Mouse (Mus musculus) activated CD4-positive, CD25-positive, alpha-beta regulatory T cell, adult 4 months (primary cell): ENCODE data around the gene Fam184a. TPM values are rescaled to one million over a fixed set of nuclear protein-coding genes. Genes with fewer than 3 reads are reported as not detected.

Experiments used
- ATAC-seq: one replicate; pipeline ENCODE4 v1.8.0; 2017
- polyA plus RNA-seq, 2 experiments: library from polyadenylated mRNA; unstranded; fragments of 100-300 nt; shearing (Covaris generic); gene quantifications; one replicate each; pipeline ENCODE4 v1.2.1; 2017

Gene Fam184a
- polyA plus RNA-seq, 2 experiments from 2014 or later, result not detected

GRCm38 (mm10) chr10:53597121-53597881 lies 153.6 kb downstream of the Fam184a start:
- ATAC-seq, result peak; percentile 3

- ATAC-seq, result peak; percentile 92
These were observed 154.2 kb downstream of the Fam184a start, which contains the start of gene Asf1a for GRCm38 (mm10) chr10:53596677-53597120. TSS of gene Asf1a (plus strand) at chr10:53596757.

DNA sequence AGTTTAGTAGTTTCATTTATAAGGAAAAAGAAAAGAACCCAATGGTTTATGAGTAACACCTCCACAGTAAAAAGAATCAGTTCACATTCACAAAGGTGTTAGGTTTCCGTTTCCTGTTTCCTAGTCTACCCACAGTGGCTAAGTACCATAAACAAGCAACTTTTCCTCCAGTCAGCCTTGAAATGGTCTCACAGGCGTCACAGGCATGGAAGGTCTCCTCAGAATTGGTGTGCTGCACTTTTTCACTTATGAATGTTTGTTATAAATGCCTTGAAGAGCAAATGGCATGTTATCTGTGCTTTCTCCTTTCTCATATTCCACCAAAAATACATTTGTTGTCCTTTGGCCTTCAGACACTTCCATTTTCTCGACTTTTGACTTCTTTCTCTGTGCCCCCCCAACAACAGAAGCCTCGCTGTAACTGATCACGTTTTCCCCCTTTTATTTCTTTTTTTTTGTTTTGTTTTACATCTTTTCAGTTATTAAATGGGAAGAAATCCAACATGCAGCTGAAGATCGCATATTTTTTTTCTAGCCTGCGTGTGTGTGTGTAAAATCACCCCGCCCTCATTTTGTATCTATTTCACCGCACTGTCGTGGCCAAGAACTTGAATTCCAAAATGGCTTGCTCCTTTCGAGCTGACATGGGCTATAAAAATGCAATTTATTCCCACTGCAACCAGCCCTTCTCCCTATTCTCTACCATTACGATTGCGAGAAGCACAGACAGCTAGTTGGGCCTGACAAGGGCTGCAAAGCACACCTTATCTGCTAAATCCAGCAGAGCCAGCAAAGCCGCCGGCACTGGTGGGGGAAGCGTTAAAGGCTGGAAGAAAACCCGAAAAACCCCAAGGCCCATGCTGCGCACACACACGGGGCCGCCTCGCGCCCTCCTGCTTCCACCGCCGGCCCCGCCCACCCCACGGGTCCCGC lies 154.9 kb downstream of the Fam184a start:
- peak; percentile 49 for ATAC-seq

DNA sequence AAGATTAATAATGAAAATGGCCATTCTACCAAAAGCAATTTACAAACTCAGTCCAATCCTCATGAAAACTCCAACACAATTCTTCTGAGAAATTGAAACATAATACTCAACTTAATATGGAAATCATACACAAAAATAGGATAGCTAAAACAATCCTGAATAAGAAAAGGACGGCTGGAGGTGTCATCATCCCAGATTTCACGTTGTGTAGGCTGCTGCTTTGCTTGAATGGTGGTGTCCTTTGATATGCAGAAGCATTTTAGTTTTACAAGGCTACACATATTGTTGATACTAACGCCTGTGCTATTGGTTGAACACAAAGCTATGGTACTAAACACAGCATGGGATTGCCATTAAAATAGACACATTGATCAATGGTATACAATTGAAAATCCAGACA lies 165.1 kb downstream of the Fam184a start:
- ATAC-seq, result no peak

Other genes with a start within 250 kb of the Fam184a start
- gene Asf1a, start 154.4 kb downstream of the Fam184a start, polyA plus RNA-seq, result 1 to 10 TPM; 7.2 to 9.1 TPM
- 1 to 10 TPM; 3.5 to 5.2 TPM for gene Mcm9, start 120.7 kb downstream of the Fam184a start, polyA plus RNA-seq